Mouse (Mus musculus): ENCODE measurements around the gene Auts2. TPM values are rescaled to one million over a fixed set of nuclear protein-coding genes. Genes with fewer than 3 reads are reported as not detected.

Auts2 gene
- total and polyA plus RNA-seq, 3 experiments: 16.9 to 35.7 (median 28.1) TPM

DNA sequence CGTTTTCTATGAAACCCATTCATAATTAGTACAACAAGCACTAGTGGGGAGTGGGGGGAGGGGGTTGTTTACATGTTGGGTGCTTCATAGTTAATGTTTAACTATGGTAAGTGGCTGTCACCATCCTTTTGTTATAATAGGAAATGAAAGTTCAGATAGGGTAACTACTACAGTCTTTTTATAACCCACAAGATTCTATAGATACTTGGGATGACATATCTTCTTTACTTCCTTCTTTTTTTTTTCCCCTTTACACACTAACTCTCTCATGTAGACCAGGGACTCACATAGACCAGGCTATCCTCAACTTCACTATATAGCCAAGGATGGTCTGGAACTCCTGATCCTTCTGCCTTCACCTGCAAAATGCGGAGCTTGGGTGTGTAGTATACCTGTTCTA lies 736.8 kb downstream of the Auts2 start:
- TF ChIP-seq POLR2A (IDR thresholded peaks at IDR 0.05; ENCODE audit: insufficient read depth, low read depth, low read length) (no peak), EP300 (IDR thresholded peaks at IDR 0.05; ENCODE audit: insufficient read depth, low read depth, low read length) (no peak)
- no peaks in the 10 kb centered on the region for H3K79me2 ChIP-seq (replicated peaks; ENCODE audit: control insufficient read depth, insufficient read depth, low read length)
- no peak overlapping the region for H3K9ac ChIP-seq (ENCODE audit: low read depth, low read length)
- no peaks in the 10 kb centered on the region for H3K27me3 ChIP-seq (ENCODE audit: control insufficient read depth, insufficient read depth, low read length)
- H3K27ac ChIP-seq: no peak overlapping the region
- WGBS: 93% methylated on average over 2 of the region's 2 CpGs
- intact Hi-C loops (cut with DNase I): loop anchor here (5.0 kb wide), 1 partner anchor 51 kb away; no protein-coding TSS in a partner anchor
- H3K4me1 ChIP-seq (ENCODE audit: control insufficient read depth, insufficient read depth, low read length): no peaks in the 10 kb centered on the region
- DNase-seq: no peak
- no peaks in the 10 kb centered on the region for H3K36me3 ChIP-seq (ENCODE audit: control insufficient read depth, insufficient read depth, low read length)
- H3K4me3 ChIP-seq: no peak overlapping the region

DNA sequence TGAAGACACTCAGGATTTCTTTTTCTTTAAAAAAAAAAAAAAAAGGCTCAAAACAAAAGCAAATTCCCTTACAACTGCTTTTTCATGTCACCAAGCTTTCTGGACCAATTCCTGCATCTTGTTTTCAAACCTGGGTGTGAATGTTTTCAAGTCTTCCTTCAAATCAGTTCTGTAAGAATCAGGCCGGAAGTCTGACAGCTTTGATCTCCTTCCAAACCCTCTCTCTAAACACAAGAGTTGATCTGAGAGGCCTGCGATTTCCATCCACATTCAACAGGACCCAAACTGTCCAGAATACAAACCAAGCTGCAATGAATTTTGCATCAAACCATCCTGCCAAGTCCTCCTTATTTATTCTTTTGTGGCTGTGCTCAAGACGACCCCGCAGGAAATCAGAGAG lies 737.9 kb downstream of the Auts2 start:
- intact Hi-C loops (cut with DNase I): loop anchor here (5.0 kb wide), 1 partner anchor 52 kb away; no protein-coding TSS in a partner anchor
- Histone ChIP-seq H3K4me3 (no peak overlapping the region), H3K79me2 (replicated peaks; ENCODE audit: control insufficient read depth, insufficient read depth, low read length) (no peaks in the 10 kb centered on the region), H3K4me1 (ENCODE audit: control insufficient read depth, insufficient read depth, low read length) (no peaks in the 10 kb centered on the region), H3K27me3 (ENCODE audit: control insufficient read depth, insufficient read depth, low read length) (no peaks in the 10 kb centered on the region), H3K27ac (no peak overlapping the region), H3K9ac (ENCODE audit: low read depth, low read length) (no peak overlapping the region), H3K36me3 (ENCODE audit: control insufficient read depth, insufficient read depth, low read length) (no peaks in the 10 kb centered on the region)
- DNase-seq: no peak
- 54% methylated on average over 4 of the region's 4 CpGs for WGBS
- no peak for TF ChIP-seq POLR2A (IDR thresholded peaks at IDR 0.05; ENCODE audit: insufficient read depth, low read depth, low read length)
- TF ChIP-seq EP300 (IDR thresholded peaks at IDR 0.05; ENCODE audit: insufficient read depth, low read depth, low read length): no peak
- TF ChIP-seq CTCF (IDR thresholded peaks at IDR 0.05): no peak

DNA sequence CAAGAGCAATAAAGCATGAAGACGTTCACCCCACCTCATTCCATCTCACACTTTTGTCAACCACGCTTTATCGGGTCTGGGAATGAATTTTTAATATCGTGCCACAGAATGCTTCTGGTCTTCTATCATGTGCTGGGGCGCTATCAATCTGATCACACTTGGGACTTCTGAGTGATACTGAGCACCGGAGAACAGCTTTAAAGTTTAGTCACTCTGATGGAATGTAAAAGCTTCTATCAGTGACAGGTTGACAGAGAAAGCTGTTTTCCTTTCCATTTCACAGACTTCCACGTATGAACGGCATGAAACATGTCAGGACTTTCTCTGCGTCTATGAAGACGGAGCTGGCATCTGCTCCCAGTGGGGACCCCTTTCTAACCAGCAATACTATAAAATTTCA lies 739.5 kb downstream of the Auts2 start:
- H3K27me3 ChIP-seq (ENCODE audit: control insufficient read depth, insufficient read depth, low read length): no peaks in the 10 kb centered on the region
- no peak overlapping the region for H3K27ac ChIP-seq
- intact Hi-C loops (cut with DNase I): no loop called here
- no peaks in the 10 kb centered on the region for H3K36me3 ChIP-seq (ENCODE audit: control insufficient read depth, insufficient read depth, low read length)
- H3K9ac ChIP-seq (ENCODE audit: low read depth, low read length): no peak overlapping the region
- H3K79me2 ChIP-seq (replicated peaks; ENCODE audit: control insufficient read depth, insufficient read depth, low read length): no peaks in the 10 kb centered on the region
- TF ChIP-seq EP300 (IDR thresholded peaks at IDR 0.05; ENCODE audit: insufficient read depth, low read depth, low read length) (no peak), CTCF (IDR thresholded peaks at IDR 0.05) (no peak), POLR2A (IDR thresholded peaks at IDR 0.05; ENCODE audit: insufficient read depth, low read depth, low read length) (no peak)
- no peak for DNase-seq
- WGBS: 67% methylated on average over 10 of the region's 10 CpGs
- H3K4me1 ChIP-seq (ENCODE audit: control insufficient read depth, insufficient read depth, low read length): no peaks in the 10 kb centered on the region
- no peak overlapping the region for H3K4me3 ChIP-seq

DNA sequence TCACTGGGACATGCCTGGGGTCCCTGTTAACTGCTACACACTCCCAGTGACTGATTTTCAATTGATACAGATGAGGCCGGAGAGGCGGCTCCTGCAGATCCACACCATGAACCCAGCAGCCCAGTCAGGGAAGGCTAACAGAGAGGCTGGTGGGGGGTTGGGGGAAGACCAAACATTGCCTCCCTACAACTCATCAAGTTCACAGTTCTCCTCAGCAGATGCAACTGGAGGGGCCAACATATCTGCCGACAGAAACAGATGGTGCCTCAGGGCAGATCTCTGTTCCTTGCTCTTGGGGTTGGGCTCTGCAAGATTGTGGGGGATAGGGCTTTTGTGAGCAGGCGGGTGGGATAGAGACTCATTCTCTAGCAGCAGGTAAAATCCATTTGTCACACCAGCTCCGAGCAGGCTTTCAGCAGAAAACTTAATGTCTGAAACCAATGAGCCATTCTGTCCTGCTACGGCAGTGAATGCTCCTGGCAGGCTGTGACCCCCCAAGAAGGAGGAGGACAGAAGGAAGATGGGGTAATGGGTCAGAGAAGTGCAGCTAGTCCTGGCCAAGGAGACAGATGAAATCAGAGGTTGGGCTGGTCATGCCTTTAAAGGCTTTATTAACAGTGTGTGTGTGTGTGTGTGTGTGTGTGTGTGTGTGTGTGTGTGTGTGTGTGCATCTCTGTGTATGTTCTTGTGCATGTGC lies 740.7 kb downstream of the Auts2 start:
- H3K4me3 ChIP-seq: no peak overlapping the region
- WGBS: 85% methylated on average over 6 of the region's 6 CpGs

DNA sequence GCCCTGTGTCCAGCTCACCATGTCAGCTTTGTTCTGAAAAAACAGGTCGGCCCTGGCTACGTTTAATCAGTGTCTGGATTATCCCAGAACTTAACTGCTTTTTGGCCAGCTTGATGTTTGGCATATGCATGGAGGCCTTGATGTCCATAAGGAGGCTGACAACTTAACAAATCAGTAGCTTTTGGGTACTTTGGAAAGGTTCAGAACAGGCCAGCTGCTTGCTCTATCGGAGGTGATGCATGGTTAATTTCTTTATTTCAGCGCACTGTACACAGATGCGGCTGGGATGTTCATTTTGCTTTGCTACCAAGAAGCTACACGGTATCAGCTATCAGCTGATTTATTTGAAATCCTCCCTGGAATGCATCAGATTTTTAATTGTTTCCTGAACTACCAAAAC lies 741.2 kb downstream of the Auts2 start:
- 77% methylated on average over 6 of the region's 6 CpGs for WGBS
- no peaks in the 10 kb centered on the region for H3K36me3 ChIP-seq (ENCODE audit: control insufficient read depth, insufficient read depth, low read length)
- no peak overlapping the region for H3K27ac ChIP-seq
- DNase-seq: no peak
- no peaks in the 10 kb centered on the region for H3K4me1 ChIP-seq (ENCODE audit: control insufficient read depth, insufficient read depth, low read length)
- H3K27me3 ChIP-seq (ENCODE audit: control insufficient read depth, insufficient read depth, low read length): no peaks in the 10 kb centered on the region
- no peak overlapping the region for H3K9ac ChIP-seq (ENCODE audit: low read depth, low read length)
- no peak for TF ChIP-seq CTCF (IDR thresholded peaks at IDR 0.05)
- TF ChIP-seq POLR2A (IDR thresholded peaks at IDR 0.05; ENCODE audit: insufficient read depth, low read depth, low read length): no peak
- no peak for TF ChIP-seq EP300 (IDR thresholded peaks at IDR 0.05; ENCODE audit: insufficient read depth, low read depth, low read length)
- H3K79me2 ChIP-seq (replicated peaks; ENCODE audit: control insufficient read depth, insufficient read depth, low read length): no peaks in the 10 kb centered on the region
- H3K4me3 ChIP-seq: no peak overlapping the region
- intact Hi-C loops (cut with DNase I): no loop called here

More for the DNA sequence above, 740.7 kb downstream of the Auts2 start:
- Histone ChIP-seq H3K4me1 (ENCODE audit: control insufficient read depth, insufficient read depth, low read length) (no peaks in the 10 kb centered on the region), H3K36me3 (ENCODE audit: control insufficient read depth, insufficient read depth, low read length) (no peaks in the 10 kb centered on the region), H3K79me2 (replicated peaks; ENCODE audit: control insufficient read depth, insufficient read depth, low read length) (no peaks in the 10 kb centered on the region), H3K9ac (ENCODE audit: low read depth, low read length) (no peak overlapping the region), H3K27ac (no peak overlapping the region), H3K27me3 (ENCODE audit: control insufficient read depth, insufficient read depth, low read length) (no peaks in the 10 kb centered on the region)
- TF ChIP-seq CTCF (IDR thresholded peaks at IDR 0.05) (no peak), POLR2A (IDR thresholded peaks at IDR 0.05; ENCODE audit: insufficient read depth, low read depth, low read length) (no peak), EP300 (IDR thresholded peaks at IDR 0.05; ENCODE audit: insufficient read depth, low read depth, low read length) (no peak)
- intact Hi-C loops (cut with DNase I): no loop called here
- no peak for DNase-seq

DNA sequence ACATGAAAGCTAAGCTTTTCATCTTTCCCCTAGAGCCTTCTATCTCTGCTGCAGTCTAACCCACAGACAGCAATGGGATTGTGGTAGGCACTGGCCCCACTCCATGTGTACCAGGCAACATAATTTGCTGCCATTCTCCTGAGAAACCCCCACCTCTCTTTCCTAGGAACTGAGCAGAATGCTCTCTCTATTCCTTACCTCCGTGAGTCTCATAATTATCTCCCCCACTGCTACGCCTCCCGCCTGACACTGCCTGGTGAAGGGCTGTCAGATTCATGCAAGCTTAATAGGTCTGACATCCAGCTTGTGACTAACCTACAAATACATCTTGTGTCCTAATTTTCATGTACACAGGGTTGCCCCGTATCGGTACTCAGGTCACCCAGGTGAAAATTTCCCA lies 744.8 kb downstream of the Auts2 start:
- H3K79me2 ChIP-seq (replicated peaks; ENCODE audit: control insufficient read depth, insufficient read depth, low read length): no peaks in the 10 kb centered on the region
- H3K27me3 ChIP-seq (ENCODE audit: control insufficient read depth, insufficient read depth, low read length): no peaks in the 10 kb centered on the region
- no peak overlapping the region for H3K27ac ChIP-seq
- 95% methylated on average over 5 of the region's 5 CpGs for WGBS
- intact Hi-C loops (cut with DNase I): no loop called here
- no peaks in the 10 kb centered on the region for H3K4me1 ChIP-seq (ENCODE audit: control insufficient read depth, insufficient read depth, low read length)
- H3K36me3 ChIP-seq (ENCODE audit: control insufficient read depth, insufficient read depth, low read length): no peaks in the 10 kb centered on the region
- no peak for TF ChIP-seq POLR2A (IDR thresholded peaks at IDR 0.05; ENCODE audit: insufficient read depth, low read depth, low read length)
- no peak for TF ChIP-seq CTCF (IDR thresholded peaks at IDR 0.05)
- TF ChIP-seq EP300 (IDR thresholded peaks at IDR 0.05; ENCODE audit: insufficient read depth, low read depth, low read length): no peak
- H3K4me3 ChIP-seq: no peak overlapping the region
- no peak for DNase-seq
- H3K9ac ChIP-seq (ENCODE audit: low read depth, low read length): no peak overlapping the region

Measured in heart, adult 2 months (tissue).